Mouse (Mus musculus): ENCODE results near the gene Sesn2. TPM values are rescaled to one million over a fixed set of nuclear protein-coding genes. Genes with fewer than 3 reads are reported as not detected.
A peak's percentile ranks its signal among the peaks of the same experiment; 100 is the strongest.

Gene Sesn2
- polyA plus RNA-seq, 1 experiment from 2014 or later: 8.7 TPM

DNA sequence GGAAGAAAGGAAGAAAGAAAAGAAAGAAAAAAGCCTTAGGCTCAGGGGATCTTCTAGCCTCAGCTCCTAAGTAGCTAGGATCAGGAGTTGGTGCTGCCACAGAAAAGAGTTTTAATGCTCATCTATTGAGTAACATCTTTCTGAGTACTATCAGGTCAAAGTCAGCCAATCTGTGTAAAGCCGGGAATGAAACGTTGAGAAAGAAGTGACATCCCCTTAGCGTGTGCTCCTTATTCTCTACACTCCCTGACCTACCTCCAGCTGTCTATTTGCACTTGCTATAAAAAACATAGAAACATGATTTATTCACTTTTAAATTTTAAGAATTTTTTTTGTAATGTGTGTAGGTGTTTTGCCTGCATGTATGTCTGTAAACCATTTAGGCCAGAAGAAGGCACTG, 8.9 kb upstream of the Sesn2 start:
- Histone ChIP-seq H3K4me1 (ENCODE audit: insufficient read depth) (peaks cover 9% of the 10 kb centered on the region), H3K9me3 (ENCODE audit: low read length) (no peaks in the 10 kb centered on the region), H3K27ac (ENCODE audit: low read depth) (no peak overlapping the region), H3K36me3 (replicated peaks; ENCODE audit: insufficient read depth, low read length) (no peaks in the 10 kb centered on the region), H3K4me3 (ENCODE audit: low read depth, low read length) (no peak overlapping the region), H3K4me2 (ENCODE audit: low read depth, low read length) (no peak overlapping the region), H3K27me3 (ENCODE audit: insufficient read depth, low read length) (no peaks in the 10 kb centered on the region), H3K9ac (replicated peaks) (no peak overlapping the region)
- ATAC-seq (no peak), DNase-seq (no peak)
- TF ChIP-seq EP300 (IDR thresholded peaks at IDR 0.05; ENCODE audit: low read depth) (no peak), CTCF (IDR thresholded peaks at IDR 0.05; ENCODE audit: low read depth) (no peak)
- WGBS (ENCODE audit: insufficient replicate concordance): 62% methylated on average over 3 of the region's 3 CpGs

DNA sequence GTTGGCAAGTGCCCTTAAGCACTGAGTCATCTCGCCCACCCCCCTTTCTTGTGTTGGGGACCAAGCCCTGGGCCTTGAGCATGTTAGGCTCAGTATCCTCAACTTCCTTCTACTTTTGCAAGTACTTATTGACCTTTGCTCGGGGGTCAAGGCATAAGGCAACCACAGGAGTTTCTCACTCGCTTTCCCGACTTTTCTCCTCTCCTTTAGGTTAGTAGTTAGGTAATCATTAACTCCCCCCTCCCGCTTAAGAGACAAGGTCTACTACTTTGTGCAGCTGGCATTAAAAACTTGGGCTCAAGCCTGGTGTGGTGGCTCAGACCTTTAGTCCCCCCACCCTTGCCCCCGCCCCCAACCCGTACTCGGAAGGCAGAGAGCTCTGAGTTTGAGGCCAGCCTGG, 7.8 kb upstream of the Sesn2 start:
- H3K27ac ChIP-seq (ENCODE audit: low read depth): no peak overlapping the region
- ATAC-seq: no peak
- H3K9me3 ChIP-seq (ENCODE audit: low read length): no peaks in the 10 kb centered on the region
- H3K4me3 ChIP-seq (ENCODE audit: low read depth, low read length): no peak overlapping the region
- no peak for DNase-seq
- no peaks in the 10 kb centered on the region for H3K27me3 ChIP-seq (ENCODE audit: insufficient read depth, low read length)
- no peak for TF ChIP-seq EP300 (IDR thresholded peaks at IDR 0.05; ENCODE audit: low read depth)
- no peak for TF ChIP-seq CTCF (IDR thresholded peaks at IDR 0.05; ENCODE audit: low read depth)
- H3K4me1 ChIP-seq (ENCODE audit: insufficient read depth): peaks cover 19% of the 10 kb centered on the region
- H3K4me2 ChIP-seq (ENCODE audit: low read depth, low read length): no peak overlapping the region
- no peak overlapping the region for H3K9ac ChIP-seq (replicated peaks)
- H3K36me3 ChIP-seq (replicated peaks; ENCODE audit: insufficient read depth, low read length): no peaks in the 10 kb centered on the region
- 50% methylated on average over 8 of the region's 8 CpGs for WGBS (ENCODE audit: insufficient replicate concordance)

DNA sequence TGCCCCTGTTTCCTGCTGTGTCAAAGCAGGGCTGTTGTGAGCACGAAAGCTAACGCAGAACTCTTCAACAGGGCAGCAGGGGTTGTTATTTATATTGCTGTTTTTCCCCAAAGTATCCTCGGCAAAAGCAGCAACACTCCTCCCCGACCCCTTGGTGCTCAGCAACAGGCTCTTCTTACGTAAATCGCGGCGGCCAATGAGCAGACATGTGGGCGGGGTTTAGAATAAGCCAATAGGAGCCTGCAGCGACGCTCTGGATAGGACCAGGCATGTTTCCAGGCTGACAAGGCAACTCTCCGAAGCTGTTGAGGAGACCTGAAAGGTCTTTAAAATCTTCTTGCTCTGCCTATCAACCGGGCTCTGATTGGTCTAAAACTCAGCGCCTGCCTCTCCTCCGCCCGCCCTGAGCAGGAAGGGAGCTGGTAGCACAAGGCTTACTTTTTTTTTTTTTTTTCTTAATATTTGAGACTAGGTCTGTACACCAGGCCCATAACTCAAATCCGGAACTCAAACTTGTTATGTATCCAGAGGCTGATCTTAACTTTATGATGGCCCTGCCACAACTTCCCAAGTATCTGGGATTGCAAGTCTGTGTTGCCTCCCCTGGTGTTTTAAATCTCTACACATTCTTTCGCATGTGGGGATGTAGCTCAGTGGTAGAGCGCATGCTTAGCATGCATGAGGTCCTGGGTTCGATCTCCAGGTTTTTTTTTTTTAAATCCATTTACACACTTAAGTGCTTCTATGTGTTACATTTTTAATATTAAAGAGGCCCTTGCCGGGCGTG, 5.3 kb upstream of the Sesn2 start:
- peak overlapping the region; percentile 54 for H3K4me3 ChIP-seq (ENCODE audit: low read depth, low read length)
- DNase-seq: peak; percentile 88
- WGBS (ENCODE audit: insufficient replicate concordance): 19% methylated on average over 22 of the region's 22 CpGs

DNA sequence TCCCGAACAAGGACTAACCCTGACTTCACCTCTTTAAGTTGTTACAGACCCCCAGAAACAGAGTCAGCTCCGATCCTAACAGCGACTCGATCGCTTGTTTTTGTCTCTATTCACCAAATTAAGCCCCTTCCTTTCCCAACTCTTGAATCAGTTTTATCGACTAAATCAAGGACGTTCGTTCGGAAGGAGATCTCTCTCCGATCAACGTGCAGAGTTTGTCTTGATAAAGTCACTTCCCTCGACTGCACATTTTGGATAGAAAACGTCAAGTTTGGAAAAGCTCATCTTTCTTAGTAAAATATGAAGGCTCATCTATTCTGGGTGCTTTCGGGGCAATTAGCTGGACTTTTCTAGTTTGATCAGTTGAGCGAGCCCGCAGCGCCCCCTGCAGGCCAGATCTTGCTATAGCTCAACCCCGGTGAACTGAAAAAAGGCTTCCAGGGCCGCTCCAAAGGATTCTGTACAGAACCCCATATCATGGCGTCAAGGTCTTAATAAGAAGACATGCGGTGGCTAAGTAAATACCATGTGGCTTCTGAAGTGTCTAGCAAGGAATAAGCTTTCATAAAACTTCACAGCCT, 4.3 kb upstream of the Sesn2 start:
- Histone ChIP-seq H3K9me3 (ENCODE audit: low read length) (no peaks in the 10 kb centered on the region), H3K4me3 (ENCODE audit: low read depth, low read length) (peak overlapping the region; percentile 54), H3K36me3 (replicated peaks; ENCODE audit: insufficient read depth, low read length) (no peaks in the 10 kb centered on the region), H3K4me1 (ENCODE audit: insufficient read depth) (peaks cover 35% of the 10 kb centered on the region), H3K9ac (replicated peaks) (peak overlapping the region; percentile 50), H3K4me2 (ENCODE audit: low read depth, low read length) (peak overlapping the region; percentile 86), H3K27ac (ENCODE audit: low read depth) (peak overlapping the region; percentile 78), H3K27me3 (ENCODE audit: insufficient read depth, low read length) (no peaks in the 10 kb centered on the region)
- no peak for TF ChIP-seq EP300 (IDR thresholded peaks at IDR 0.05; ENCODE audit: low read depth)
- TF ChIP-seq CTCF (IDR thresholded peaks at IDR 0.05; ENCODE audit: low read depth): peak; percentile 91
- ATAC-seq (peak; percentile 20), DNase-seq (peak; percentile 92)
- WGBS (ENCODE audit: insufficient replicate concordance): 2% methylated on average over 21 of the region's 21 CpGs

More for the DNA sequence above, 5.3 kb upstream of the Sesn2 start:
- no peaks in the 10 kb centered on the region for H3K36me3 ChIP-seq (replicated peaks; ENCODE audit: insufficient read depth, low read length)
- peaks cover 34% of the 10 kb centered on the region for H3K4me1 ChIP-seq (ENCODE audit: insufficient read depth)
- peak overlapping the region; percentile 50 for H3K9ac ChIP-seq (replicated peaks)
- H3K27me3 ChIP-seq (ENCODE audit: insufficient read depth, low read length): no peaks in the 10 kb centered on the region
- no peak for TF ChIP-seq CTCF (IDR thresholded peaks at IDR 0.05; ENCODE audit: low read depth)
- peak; percentile 25; the same call in 1 of the 2 replicates for TF ChIP-seq EP300 (IDR thresholded peaks at IDR 0.05; ENCODE audit: low read depth)
- ATAC-seq: peak; percentile 87
- H3K4me2 ChIP-seq (ENCODE audit: low read depth, low read length): peak overlapping the region; percentile 86
- H3K9me3 ChIP-seq (ENCODE audit: low read length): no peaks in the 10 kb centered on the region
- H3K27ac ChIP-seq (ENCODE audit: low read depth): peak overlapping the region; percentile 78

DNA sequence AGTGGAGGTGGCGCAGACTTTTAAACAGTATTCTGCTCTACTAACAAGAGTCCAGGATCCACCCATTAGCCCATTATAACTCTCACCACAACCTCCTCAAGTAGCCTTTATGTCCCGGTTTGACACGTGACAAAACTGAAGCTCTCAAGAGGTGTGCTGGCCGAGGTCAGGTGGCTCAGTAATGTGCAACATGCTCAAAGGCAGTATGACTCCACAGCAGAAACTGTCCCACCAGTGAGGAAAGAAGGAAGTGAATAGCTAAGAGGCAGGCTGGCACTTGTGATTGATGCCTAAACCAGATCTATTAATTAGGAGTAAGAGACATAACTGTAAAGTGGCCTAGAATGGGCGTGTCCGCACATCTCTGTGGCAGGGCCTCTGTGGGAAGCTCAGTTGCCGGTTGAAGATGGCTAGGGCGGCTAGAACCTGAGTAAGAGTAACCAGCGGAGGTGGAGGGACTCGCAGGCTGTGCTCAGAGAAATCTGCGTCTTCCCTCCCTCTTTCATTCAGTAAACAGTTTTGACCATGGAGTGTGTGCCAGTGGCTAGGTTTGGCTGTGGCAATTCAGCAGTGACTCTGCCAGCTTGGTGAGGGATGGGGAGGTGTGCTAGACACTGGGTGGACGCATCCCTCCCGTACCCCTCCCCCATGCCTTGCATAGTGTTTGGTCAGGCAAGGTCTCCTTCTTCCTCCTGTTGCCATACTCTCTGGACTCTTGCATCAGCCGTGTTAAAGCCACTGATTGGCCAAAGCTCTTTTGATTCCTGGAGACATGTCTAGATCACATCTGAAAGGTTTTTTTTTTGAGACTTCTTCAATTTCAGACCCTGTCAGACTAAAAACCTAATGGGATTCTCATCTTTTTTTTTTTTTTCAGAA, 3.3 kb upstream of the Sesn2 start:
- no peak overlapping the region for H3K9ac ChIP-seq (replicated peaks)
- peaks cover 38% of the 10 kb centered on the region for H3K4me1 ChIP-seq (ENCODE audit: insufficient read depth)
- H3K36me3 ChIP-seq (replicated peaks; ENCODE audit: insufficient read depth, low read length): no peaks in the 10 kb centered on the region
- TF ChIP-seq EP300 (IDR thresholded peaks at IDR 0.05; ENCODE audit: low read depth) (no peak), CTCF (IDR thresholded peaks at IDR 0.05; ENCODE audit: low read depth) (no peak)
- 34% methylated on average over 14 of the region's 14 CpGs for WGBS (ENCODE audit: insufficient replicate concordance)
- H3K27me3 ChIP-seq (ENCODE audit: insufficient read depth, low read length): no peaks in the 10 kb centered on the region
- no peak overlapping the region for H3K4me3 ChIP-seq (ENCODE audit: low read depth, low read length)
- ATAC-seq (no peak), DNase-seq (peak; percentile 66)
- peak overlapping the region; percentile 86 for H3K4me2 ChIP-seq (ENCODE audit: low read depth, low read length)
- H3K27ac ChIP-seq (ENCODE audit: low read depth): peak overlapping the region; percentile 81
- no peaks in the 10 kb centered on the region for H3K9me3 ChIP-seq (ENCODE audit: low read length)

DNA sequence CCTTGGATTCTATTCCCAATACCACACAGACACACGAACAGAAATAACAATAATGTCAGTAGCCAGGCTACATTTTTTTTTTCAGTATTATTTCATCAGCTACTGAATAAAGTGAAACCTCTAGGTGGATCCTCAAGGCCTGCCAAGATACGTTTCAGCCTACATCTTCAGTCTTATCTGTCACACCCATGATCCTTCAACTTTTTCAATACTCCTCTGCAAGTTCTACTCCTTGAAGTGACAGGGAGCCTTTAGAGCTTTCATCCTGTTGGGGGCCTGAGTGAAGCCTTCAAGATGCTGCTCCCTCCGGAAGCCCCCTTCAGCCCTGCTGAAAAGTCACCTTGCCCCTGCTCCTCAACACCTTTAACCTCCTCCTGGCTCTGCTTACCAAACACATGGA, 1.8 kb upstream of the Sesn2 start:
- Histone ChIP-seq H3K27ac (ENCODE audit: low read depth) (0 out of 2 replicates have a peak overlapping the region, but pooled peaks have one; percentile 26), H3K9ac (replicated peaks) (peak overlapping the region; percentile 31; the same call in 1 of the 2 replicates), H3K4me3 (ENCODE audit: low read depth, low read length) (no peak overlapping the region), H3K4me1 (ENCODE audit: insufficient read depth) (peaks cover 43% of the 10 kb centered on the region), H3K9me3 (ENCODE audit: low read length) (no peaks in the 10 kb centered on the region), H3K27me3 (ENCODE audit: insufficient read depth, low read length) (no peaks in the 10 kb centered on the region), H3K4me2 (ENCODE audit: low read depth, low read length) (peak overlapping the region; percentile 34; the same call in 1 of the 2 replicates), H3K36me3 (replicated peaks; ENCODE audit: insufficient read depth, low read length) (no peaks in the 10 kb centered on the region)
- 70% methylated on average over 3 of the region's 3 CpGs for WGBS (ENCODE audit: insufficient replicate concordance)
- TF ChIP-seq EP300 (IDR thresholded peaks at IDR 0.05; ENCODE audit: low read depth) (peak; percentile 59; the same call in 1 of the 2 replicates), CTCF (IDR thresholded peaks at IDR 0.05; ENCODE audit: low read depth) (no peak)
- no peak for DNase-seq
- ATAC-seq: no peak

All from liver, postnatal 0 days (tissue).